Mouse (Mus musculus): ENCODE measurements around the gene Gcnt3. TPM values are rescaled to one million over a fixed set of nuclear protein-coding genes. Genes with fewer than 3 reads are reported as not detected.

Gcnt3 gene
- polyA plus RNA-seq, 1 experiment, result not detected

- Histone ChIP-seq H3K4me1 (ENCODE audit: control insufficient read depth, insufficient read depth, low read length) (peaks cover 8% of the 10 kb centered on the region), H3K27ac (ENCODE audit: insufficient read depth, low read length) (peak overlapping the region; percentile 19; the same call in 1 of the 2 replicates), H3K4me3 (ENCODE audit: insufficient read depth, low read length) (no peak overlapping the region)
- no peak for TF ChIP-seq CTCF (IDR thresholded peaks at IDR 0.05; ENCODE audit: borderline replicate concordance, insufficient read depth, low read length)
- no peak for TF ChIP-seq POLR2A (IDR thresholded peaks at IDR 0.05; ENCODE audit: low read depth, low read length)
These were observed 45.0 kb downstream of the Gcnt3 start for GRCm38 (mm10) chr9:69992841-69993277.

- Histone ChIP-seq H3K4me1 (ENCODE audit: control insufficient read depth, insufficient read depth, low read length) (peaks cover 8% of the 10 kb centered on the region), H3K27ac (ENCODE audit: insufficient read depth, low read length) (no peak overlapping the region; the same call in 1 of the 2 replicates), H3K4me3 (ENCODE audit: insufficient read depth, low read length) (peak overlapping the region; percentile 25)
- TF ChIP-seq POLR2A (IDR thresholded peaks at IDR 0.05; ENCODE audit: low read depth, low read length) (no peak), CTCF (IDR thresholded peaks at IDR 0.05; ENCODE audit: borderline replicate concordance, insufficient read depth, low read length) (no peak)
These were observed 47.5 kb downstream of the Gcnt3 start for GRCm38 (mm10) chr9:69990346-69990745.

GRCm38 (mm10) chr9:69989303-69990121 lies 48.4 kb downstream of the Gcnt3 start, which contains the start of gene Bnip2:
Gene Bnip2 (plus strand): TSS chr9:69989466.
- TF ChIP-seq CTCF (IDR thresholded peaks at IDR 0.05; ENCODE audit: borderline replicate concordance, insufficient read depth, low read length) (no peak), POLR2A (IDR thresholded peaks at IDR 0.05; ENCODE audit: low read depth, low read length) (peak; percentile 99)
- peak within 1 kb of the TSS; percentile 87 for H3K27ac ChIP-seq (ENCODE audit: insufficient read depth, low read length)
- H3K4me1 ChIP-seq (ENCODE audit: control insufficient read depth, insufficient read depth, low read length), result peaks cover 8% of the 10 kb centered on the region
- peak within 1 kb of the TSS; percentile 75 for H3K4me3 ChIP-seq (ENCODE audit: insufficient read depth, low read length)

GRCm38 (mm10) chr9:69988706-69989302 lies 49.1 kb downstream of the Gcnt3 start:
- H3K4me3 ChIP-seq (ENCODE audit: insufficient read depth, low read length), result no peak overlapping the region
- peak overlapping the region; percentile 10 for H3K27ac ChIP-seq (ENCODE audit: insufficient read depth, low read length)
- TF ChIP-seq POLR2A (IDR thresholded peaks at IDR 0.05; ENCODE audit: low read depth, low read length), result no peak
- TF ChIP-seq CTCF (IDR thresholded peaks at IDR 0.05; ENCODE audit: borderline replicate concordance, insufficient read depth, low read length), result no peak
- H3K4me1 ChIP-seq (ENCODE audit: control insufficient read depth, insufficient read depth, low read length), result peaks cover 5% of the 10 kb centered on the region; the same call in 1 of the 2 replicates

GRCm38 (mm10) chr9:69987579-69987978 lies 50.3 kb downstream of the Gcnt3 start:
- no peaks in the 10 kb centered on the region; the same call in 1 of the 2 replicates for H3K4me1 ChIP-seq (ENCODE audit: control insufficient read depth, insufficient read depth, low read length)
- no peak overlapping the region for H3K4me3 ChIP-seq (ENCODE audit: insufficient read depth, low read length)
- no peak for TF ChIP-seq POLR2A (IDR thresholded peaks at IDR 0.05; ENCODE audit: low read depth, low read length)
- no peak for TF ChIP-seq CTCF (IDR thresholded peaks at IDR 0.05; ENCODE audit: borderline replicate concordance, insufficient read depth, low read length)
- H3K27ac ChIP-seq (ENCODE audit: insufficient read depth, low read length), result no peak overlapping the region

- no peak overlapping the region for H3K4me3 ChIP-seq (ENCODE audit: insufficient read depth, low read length)
- H3K4me1 ChIP-seq (ENCODE audit: control insufficient read depth, insufficient read depth, low read length), result no peaks in the 10 kb centered on the region; the same call in 1 of the 2 replicates
- H3K27ac ChIP-seq (ENCODE audit: insufficient read depth, low read length), result no peak overlapping the region
- TF ChIP-seq CTCF (IDR thresholded peaks at IDR 0.05; ENCODE audit: borderline replicate concordance, insufficient read depth, low read length) (no peak), POLR2A (IDR thresholded peaks at IDR 0.05; ENCODE audit: low read depth, low read length) (no peak)
These were observed 51.3 kb downstream of the Gcnt3 start for GRCm38 (mm10) chr9:69986571-69986970.

- Histone ChIP-seq H3K4me3 (ENCODE audit: insufficient read depth, low read length) (no peak overlapping the region), H3K4me1 (ENCODE audit: control insufficient read depth, insufficient read depth, low read length) (no peaks in the 10 kb centered on the region; the same call in 1 of the 2 replicates), H3K27ac (ENCODE audit: insufficient read depth, low read length) (no peak overlapping the region)
- TF ChIP-seq CTCF (IDR thresholded peaks at IDR 0.05; ENCODE audit: borderline replicate concordance, insufficient read depth, low read length) (no peak), POLR2A (IDR thresholded peaks at IDR 0.05; ENCODE audit: low read depth, low read length) (no peak)
These were observed 51.8 kb downstream of the Gcnt3 start for GRCm38 (mm10) chr9:69986063-69986462.

- no peak overlapping the region for H3K27ac ChIP-seq (ENCODE audit: insufficient read depth, low read length)
- H3K4me1 ChIP-seq (ENCODE audit: control insufficient read depth, insufficient read depth, low read length), result no peaks in the 10 kb centered on the region; the same call in 1 of the 2 replicates
- TF ChIP-seq CTCF (IDR thresholded peaks at IDR 0.05; ENCODE audit: borderline replicate concordance, insufficient read depth, low read length) (no peak), POLR2A (IDR thresholded peaks at IDR 0.05; ENCODE audit: low read depth, low read length) (no peak)
- H3K4me3 ChIP-seq (ENCODE audit: insufficient read depth, low read length), result no peak overlapping the region
These were observed 52.4 kb downstream of the Gcnt3 start for GRCm38 (mm10) chr9:69985526-69985925.

Other genes with a start within 250 kb of the Gcnt3 start
- 174 and 184 TPM in 2 replicates for gene Bnip2, start 48.6 kb downstream of the Gcnt3 start, polyA plus RNA-seq (2011; ENCODE audit: insufficient read length, low read depth, missing spikeins)
- gene Gtf2a2, start 25.5 kb downstream of the Gcnt3 start, polyA plus RNA-seq (2011; ENCODE audit: insufficient read length, low read depth, missing spikeins), result 80.0 and 114 TPM in 2 replicates
- 1.7 and 2.5 TPM in 2 replicates for gene Fam81a, start 104.5 kb upstream of the Gcnt3 start, polyA plus RNA-seq (2011; ENCODE audit: insufficient read length, low read depth, missing spikeins)
- gene Myo1e, start 169.3 kb upstream of the Gcnt3 start, polyA plus RNA-seq (2011; ENCODE audit: insufficient read length, low read depth, missing spikeins), result 43.6 TPM in 2 replicates

Measured in embryonic fibroblast, embryonic 13.5 days (primary cell).